Mouse (Mus musculus) heart, embryonic 12.5 days (tissue): ENCODE results near the gene Fgd3. TPM values are rescaled to one million over a fixed set of nuclear protein-coding genes. Genes with fewer than 3 reads are reported as not detected.

Experiments used
- ATAC-seq: fragments of 200-750 bp; cut with Nextera tagmentation; 2 replicates; pipeline ENCODE4 v1.8.0; 2017; ENCODE audit warnings: moderate TSS enrichment, moderate library complexity; ENCODE audit not compliant: insufficient number of reproducible peaks, low FRiP score
- H3K27ac ChIP-seq: fragments of 300-500 bp; sonication (generic); 2 replicates; pipeline ENCODE4 v1.5.1; 2016; ENCODE audit warnings: mild to moderate bottlenecking, moderate library complexity; ENCODE audit not compliant: poor library complexity, severe bottlenecking
- H3K27me3 ChIP-seq: fragments of 300-500 bp; sonication (generic); replicated peaks from 2 replicates; pipeline ENCODE4 v1.6.1; 2016; ENCODE audit warnings: mild to moderate bottlenecking, moderate library complexity
- H3K36me3 ChIP-seq: fragments of 300-500 bp; sonication (generic); 2 replicates; pipeline ENCODE4 v1.6.1; 2016; ENCODE audit warnings: mild to moderate bottlenecking, moderate library complexity
- H3K4me1 ChIP-seq: fragments of 300-500 bp; sonication (generic); replicated peaks from 2 replicates; pipeline ENCODE4 v1.6.1; 2016; ENCODE audit warnings: mild to moderate bottlenecking
- H3K4me2 ChIP-seq: fragments of 300-500 bp; sonication (generic); 2 replicates; pipeline ENCODE4 v1.6.1; 2016; ENCODE audit warnings: mild to moderate bottlenecking, moderate library complexity
- H3K4me3 ChIP-seq: fragments of 300-500 bp; sonication (generic); 2 replicates; pipeline ENCODE4 v1.5.1; 2016; ENCODE audit warnings: mild to moderate bottlenecking
- H3K9ac ChIP-seq: fragments of 300-500 bp; sonication (generic); 2 replicates; pipeline ENCODE4 v1.6.1; 2016; ENCODE audit warnings: mild to moderate bottlenecking, moderate library complexity
- H3K9me3 ChIP-seq: fragments of 300-500 bp; sonication (generic); replicated peaks from 2 replicates; pipeline ENCODE4 v1.6.1; 2016; ENCODE audit warnings: mild to moderate bottlenecking, moderate library complexity
- WGBS: fragments of 180-500 bp; shearing (Covaris S2); methylation state at CpG from one replicate; pipeline ENCODE4 v1.1.7; 2016; 5-methylcytosine and 5-hydroxymethylcytosine counted together
- polyA plus RNA-seq: library from polyadenylated mRNA; unstranded; fragments of >200 nt; fragmentation: Nextera tagmentation; extraction: Ambion mirVana; gene quantifications from 2 replicates; pipeline ENCODE4 v1.2.1, GENCODE M21; 2016

Gene Fgd3
- polyA plus RNA-seq, 1 experiment from 2014 or later, result 0.15 TPM

DNA sequence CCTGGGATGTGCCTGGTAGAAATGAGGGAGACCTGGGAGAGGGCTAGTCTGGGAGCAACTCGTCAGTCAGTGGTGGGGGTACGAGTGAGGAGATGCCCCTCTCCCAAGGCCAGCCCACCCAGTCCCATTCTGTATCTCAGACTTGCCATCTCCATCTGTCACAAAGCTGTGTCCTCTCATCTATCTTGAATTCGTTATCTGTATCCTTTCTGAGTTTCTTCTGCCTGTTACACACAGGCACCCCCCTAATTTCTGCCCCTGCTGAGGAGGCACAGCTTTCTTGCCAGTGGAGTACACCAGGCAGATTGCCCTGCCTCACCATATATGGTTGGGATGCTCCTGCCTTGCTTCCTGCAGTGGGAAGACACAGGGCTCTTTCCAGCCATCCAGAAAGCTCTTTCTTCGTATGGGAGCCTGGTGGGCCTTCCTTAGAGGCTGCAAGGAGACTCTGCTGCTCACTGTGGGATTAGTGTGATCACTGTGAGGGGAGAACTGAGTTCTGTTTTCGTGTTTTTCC, 33.9 kb upstream of the Fgd3 start:
- H3K4me3 ChIP-seq, result no peak overlapping the region
- H3K4me2 ChIP-seq, result no peak overlapping the region
- ATAC-seq, result no peak
- 67% methylated on average over 5 of the region's 5 CpGs for WGBS
- H3K4me1 ChIP-seq, result peaks cover 65% of the 10 kb centered on the region
- no peak overlapping the region; the same call in 1 of the 2 replicates for H3K27ac ChIP-seq
- H3K36me3 ChIP-seq, result peaks cover 22% of the 10 kb centered on the region
- H3K9me3 ChIP-seq, result no peaks in the 10 kb centered on the region
- H3K27me3 ChIP-seq, result no peaks in the 10 kb centered on the region
- H3K9ac ChIP-seq, result no peak overlapping the region

DNA sequence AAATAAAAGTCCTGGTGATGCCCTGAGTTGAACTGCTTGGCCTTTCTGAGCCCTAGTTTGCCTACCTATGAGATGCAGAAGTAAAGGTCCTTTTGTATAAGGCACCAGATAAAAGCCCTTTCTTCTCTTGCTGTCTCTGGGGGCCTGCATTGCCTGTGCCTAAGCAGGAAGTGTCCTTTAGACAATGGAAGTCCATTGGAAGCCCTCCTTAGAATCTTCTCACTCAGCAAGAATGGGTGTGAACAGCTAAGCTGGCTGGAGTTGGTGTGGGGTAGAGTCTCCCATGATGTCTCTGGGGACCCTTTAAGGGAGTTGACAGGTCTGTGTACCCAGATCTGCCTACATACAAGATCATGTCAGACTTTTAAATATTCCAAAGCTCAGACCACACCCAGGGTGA, 33.3 kb upstream of the Fgd3 start:
- peaks cover 71% of the 10 kb centered on the region for H3K4me1 ChIP-seq

GRCm38 (mm10) chr13:49352581-49353159, 32.6 kb upstream of the Fgd3 start:
- Histone ChIP-seq H3K4me3 (no peak overlapping the region), H3K9ac (no peak overlapping the region), H3K4me1 (peaks cover 71% of the 10 kb centered on the region), H3K27me3 (no peaks in the 10 kb centered on the region), H3K27ac (no peak overlapping the region; the same call in 1 of the 2 replicates), H3K9me3 (no peaks in the 10 kb centered on the region), H3K36me3 (peaks cover 18% of the 10 kb centered on the region), H3K4me2 (no peak overlapping the region)
- no peak for ATAC-seq
- 61% methylated on average over 3 of the region's 3 CpGs for WGBS

More for the DNA sequence above, 33.3 kb upstream of the Fgd3 start:
- Histone ChIP-seq H3K4me3 (no peak overlapping the region), H3K9me3 (no peaks in the 10 kb centered on the region), H3K4me2 (no peak overlapping the region), H3K27ac (no peak overlapping the region), H3K9ac (no peak overlapping the region), H3K36me3 (peaks cover 20% of the 10 kb centered on the region), H3K27me3 (no peaks in the 10 kb centered on the region)
- no peak for ATAC-seq

DNA sequence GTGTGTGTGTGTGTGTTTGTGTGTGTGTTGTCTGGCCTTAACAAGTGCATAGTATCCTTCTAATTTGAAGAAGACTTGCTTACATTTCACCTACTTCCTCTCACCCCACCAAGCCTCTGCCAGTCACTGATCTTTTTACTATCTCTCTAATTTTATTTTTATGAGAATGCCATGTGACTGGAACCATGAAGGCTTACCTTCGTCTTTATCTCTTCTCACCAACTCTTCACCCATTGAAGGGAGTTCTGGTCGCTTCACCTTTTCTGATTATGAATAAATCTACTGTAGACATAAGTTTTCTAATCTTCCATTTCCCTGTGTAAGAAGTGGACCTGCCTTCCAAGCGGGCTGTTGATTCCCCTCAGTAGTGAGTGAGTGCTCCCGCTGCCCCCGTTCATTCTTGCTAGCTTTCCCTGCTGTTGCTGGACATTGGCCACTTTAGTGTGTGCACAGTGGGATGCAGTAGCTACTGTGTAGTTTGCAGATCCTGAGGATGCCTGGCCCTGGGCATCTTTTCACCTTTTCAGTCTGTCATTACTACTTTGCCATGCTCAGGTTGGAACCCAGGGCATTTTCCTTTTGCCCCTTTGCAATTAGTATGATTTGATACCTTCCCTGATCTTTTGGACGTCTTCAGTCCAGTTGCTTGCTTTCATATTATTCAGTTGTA, 29.9 kb upstream of the Fgd3 start:
- H3K4me1 ChIP-seq, result peaks cover 86% of the 10 kb centered on the region
- WGBS, result 88% methylated on average over 6 of the region's 6 CpGs

DNA sequence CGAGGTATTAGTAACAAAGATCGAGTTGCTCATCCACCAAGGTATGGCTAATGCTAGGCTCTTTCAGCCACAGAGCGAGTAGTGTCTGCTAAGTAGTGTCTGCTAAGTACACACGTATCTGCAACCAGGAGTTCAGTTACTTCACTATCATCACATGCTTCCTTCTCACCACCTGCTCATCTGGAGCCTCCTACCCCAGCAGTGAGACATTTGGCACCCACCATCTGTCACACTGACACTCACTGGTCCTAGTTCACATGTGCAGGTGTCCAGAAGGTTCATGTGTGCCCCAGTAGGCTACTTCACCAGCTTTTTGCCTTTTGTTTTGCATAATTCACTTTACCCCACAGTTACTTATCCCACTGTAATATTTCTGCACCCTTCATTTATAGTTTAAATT, 29.2 kb upstream of the Fgd3 start:
- Histone ChIP-seq H3K4me1 (peaks cover 93% of the 10 kb centered on the region), H3K27me3 (no peaks in the 10 kb centered on the region), H3K36me3 (no peaks in the 10 kb centered on the region), H3K9ac (no peak overlapping the region), H3K4me2 (no peak overlapping the region), H3K9me3 (no peaks in the 10 kb centered on the region), H3K27ac (no peak overlapping the region), H3K4me3 (no peak overlapping the region)
- 83% methylated on average over 4 of the region's 4 CpGs for WGBS
- ATAC-seq, result no peak

More for the DNA sequence above, 29.9 kb upstream of the Fgd3 start:
- Histone ChIP-seq H3K27me3 (no peaks in the 10 kb centered on the region), H3K36me3 (no peaks in the 10 kb centered on the region), H3K9me3 (no peaks in the 10 kb centered on the region), H3K27ac (no peak overlapping the region), H3K4me3 (no peak overlapping the region), H3K4me2 (no peak overlapping the region), H3K9ac (no peak overlapping the region)
- ATAC-seq, result no peak

- H3K4me3 ChIP-seq, result no peak overlapping the region
- H3K9me3 ChIP-seq, result no peaks in the 10 kb centered on the region
- no peaks in the 10 kb centered on the region for H3K27me3 ChIP-seq
- no peak overlapping the region for H3K4me2 ChIP-seq
- H3K9ac ChIP-seq, result no peak overlapping the region
- peaks cover 93% of the 10 kb centered on the region for H3K4me1 ChIP-seq
- H3K36me3 ChIP-seq, result no peaks in the 10 kb centered on the region
- no peak overlapping the region for H3K27ac ChIP-seq
- ATAC-seq, result no peak
- 75% methylated on average over 2 of the region's 2 CpGs for WGBS
These were observed 28.4 kb upstream of the Fgd3 start for GRCm38 (mm10) chr13:49348522-49348921.

GRCm38 (mm10) chr13:49345476-49345875, 25.4 kb upstream of the Fgd3 start:
- H3K4me3 ChIP-seq, result no peak overlapping the region

GRCm38 (mm10) chr13:49344567-49344966, 24.5 kb upstream of the Fgd3 start:
- no peak overlapping the region for H3K4me3 ChIP-seq
- ATAC-seq, result no peak
- H3K9ac ChIP-seq, result peak overlapping the region; percentile 50; the same call in 1 of the 2 replicates
- no peaks in the 10 kb centered on the region for H3K36me3 ChIP-seq
- H3K4me2 ChIP-seq, result peak overlapping the region; percentile 31
- H3K9me3 ChIP-seq, result no peaks in the 10 kb centered on the region
- H3K27ac ChIP-seq, result peak overlapping the region; percentile 85
- WGBS, result 68% methylated on average over 8 of the region's 8 CpGs
- no peaks in the 10 kb centered on the region for H3K27me3 ChIP-seq
- peaks cover 80% of the 10 kb centered on the region for H3K4me1 ChIP-seq

More at GRCm38 (mm10) chr13:49345476-49345875, 25.4 kb upstream of the Fgd3 start:
- Histone ChIP-seq H3K27me3 (no peaks in the 10 kb centered on the region), H3K9me3 (no peaks in the 10 kb centered on the region), H3K36me3 (no peaks in the 10 kb centered on the region), H3K27ac (peak overlapping the region; percentile 85), H3K4me1 (peaks cover 84% of the 10 kb centered on the region), H3K9ac (no peak overlapping the region), H3K4me2 (peak overlapping the region; percentile 44)
- ATAC-seq, result no peak
- 49% methylated on average over 2 of the region's 2 CpGs for WGBS

- peak overlapping the region; percentile 92 for H3K9ac ChIP-seq
- H3K4me1 ChIP-seq, result peaks cover 61% of the 10 kb centered on the region
- H3K27me3 ChIP-seq, result no peaks in the 10 kb centered on the region
- H3K27ac ChIP-seq, result no peak overlapping the region
- H3K9me3 ChIP-seq, result no peaks in the 10 kb centered on the region
- H3K4me2 ChIP-seq, result peak overlapping the region; percentile 90
- no peak for ATAC-seq
- H3K4me3 ChIP-seq, result peak overlapping the region; percentile 85
- no peaks in the 10 kb centered on the region for H3K36me3 ChIP-seq
These were observed 22.6 kb upstream of the Fgd3 start for GRCm38 (mm10) chr13:49342723-49343100.

GRCm38 (mm10) chr13:49341831-49342722, 22.0 kb upstream of the Fgd3 start:
- no peaks in the 10 kb centered on the region for H3K27me3 ChIP-seq
- peaks cover 55% of the 10 kb centered on the region for H3K4me1 ChIP-seq
- 10% methylated on average over 25 of the region's 25 CpGs for WGBS
- peak; percentile 34 for ATAC-seq
- no peaks in the 10 kb centered on the region for H3K9me3 ChIP-seq
- H3K27ac ChIP-seq, result peak overlapping the region; percentile 68
- no peaks in the 10 kb centered on the region for H3K36me3 ChIP-seq
- peak overlapping the region; percentile 85 for H3K4me3 ChIP-seq
- H3K9ac ChIP-seq, result peak overlapping the region; percentile 92
- H3K4me2 ChIP-seq, result peak overlapping the region; percentile 90
